Mouse (Mus musculus) hindbrain, embryonic 14.5 days (tissue): Measurements from ENCODE around the gene Naif1. TPM values are rescaled to one million over a fixed set of nuclear protein-coding genes. Genes with fewer than 3 reads are reported as not detected.
A peak's percentile ranks its signal among the peaks of the same experiment; 100 is the strongest.

Experiments used
- ATAC-seq: fragments of 200-750 bp; cut with Nextera tagmentation; 2 replicates; pipeline ENCODE4 v1.8.0; 2017; ENCODE audit warnings: moderate number of reproducible peaks, mild to moderate bottlenecking, moderate TSS enrichment, moderate library complexity; ENCODE audit not compliant: low FRiP score
- DNase-seq: peaks from one replicate; pipeline ENCODE4 v3.0.0-alpha.2; 2015; ENCODE audit warnings: low spot score
- H3K27ac ChIP-seq: fragments of 300-500 bp; sonication (generic); 2 replicates; pipeline ENCODE4 v1.5.1; 2014; ENCODE audit warnings: mild to moderate bottlenecking, moderate library complexity
- H3K27me3 ChIP-seq: fragments of 300-500 bp; sonication (generic); 2 replicates; pipeline ENCODE4 v1.6.1; 2014; ENCODE audit warnings: mild to moderate bottlenecking, low read length, mixed read lengths; ENCODE audit not compliant: control insufficient read depth, insufficient read depth
- H3K36me3 ChIP-seq: fragments of 300-500 bp; sonication (generic); replicated peaks from 2 replicates; pipeline ENCODE4 v1.6.1; 2014; ENCODE audit not compliant: control insufficient read depth, insufficient read depth
- H3K4me1 ChIP-seq: fragments of 300-500 bp; sonication (generic); replicated peaks from 2 replicates; pipeline ENCODE4 v1.6.1; 2014; ENCODE audit warnings: antibody characterized with exemption, low read length, mixed read lengths; ENCODE audit not compliant: control insufficient read depth, insufficient read depth
- H3K4me2 ChIP-seq: fragments of 300-500 bp; sonication (generic); replicated peaks from 2 replicates; pipeline ENCODE4 v1.6.1; 2014; ENCODE audit warnings: mild to moderate bottlenecking, moderate library complexity
- H3K4me3 ChIP-seq: fragments of 300-500 bp; sonication (generic); replicated peaks from 2 replicates; pipeline ENCODE4 v1.5.1; 2014; ENCODE audit warnings: mild to moderate bottlenecking, low read length
- H3K9ac ChIP-seq: fragments of 300-500 bp; sonication (generic); 2 replicates; pipeline ENCODE4 v1.6.1; 2014
- H3K9me3 ChIP-seq: fragments of 300-500 bp; sonication (generic); 2 replicates; pipeline ENCODE4 v1.6.1; 2016; ENCODE audit warnings: low read length; ENCODE audit not compliant: control insufficient read depth
- WGBS: fragments of 180-500 bp; shearing (Covaris S2); extraction: QIAGEN DNeasy Blood & Tissue Kit; methylation state at CpG from one replicate; pipeline ENCODE4 v1.1.7; 2014; 5-methylcytosine and 5-hydroxymethylcytosine counted together
- polyA plus RNA-seq: library from polyadenylated mRNA; unstranded; fragments of >200 nt; fragmentation: Nextera tagmentation; extraction: Ambion mirVana; gene quantifications from 2 replicates; pipeline ENCODE4 v1.2.1, GENCODE M21; 2014

The Naif1 gene
- polyA plus RNA-seq: 5.3 TPM in 2 replicates

DNA sequence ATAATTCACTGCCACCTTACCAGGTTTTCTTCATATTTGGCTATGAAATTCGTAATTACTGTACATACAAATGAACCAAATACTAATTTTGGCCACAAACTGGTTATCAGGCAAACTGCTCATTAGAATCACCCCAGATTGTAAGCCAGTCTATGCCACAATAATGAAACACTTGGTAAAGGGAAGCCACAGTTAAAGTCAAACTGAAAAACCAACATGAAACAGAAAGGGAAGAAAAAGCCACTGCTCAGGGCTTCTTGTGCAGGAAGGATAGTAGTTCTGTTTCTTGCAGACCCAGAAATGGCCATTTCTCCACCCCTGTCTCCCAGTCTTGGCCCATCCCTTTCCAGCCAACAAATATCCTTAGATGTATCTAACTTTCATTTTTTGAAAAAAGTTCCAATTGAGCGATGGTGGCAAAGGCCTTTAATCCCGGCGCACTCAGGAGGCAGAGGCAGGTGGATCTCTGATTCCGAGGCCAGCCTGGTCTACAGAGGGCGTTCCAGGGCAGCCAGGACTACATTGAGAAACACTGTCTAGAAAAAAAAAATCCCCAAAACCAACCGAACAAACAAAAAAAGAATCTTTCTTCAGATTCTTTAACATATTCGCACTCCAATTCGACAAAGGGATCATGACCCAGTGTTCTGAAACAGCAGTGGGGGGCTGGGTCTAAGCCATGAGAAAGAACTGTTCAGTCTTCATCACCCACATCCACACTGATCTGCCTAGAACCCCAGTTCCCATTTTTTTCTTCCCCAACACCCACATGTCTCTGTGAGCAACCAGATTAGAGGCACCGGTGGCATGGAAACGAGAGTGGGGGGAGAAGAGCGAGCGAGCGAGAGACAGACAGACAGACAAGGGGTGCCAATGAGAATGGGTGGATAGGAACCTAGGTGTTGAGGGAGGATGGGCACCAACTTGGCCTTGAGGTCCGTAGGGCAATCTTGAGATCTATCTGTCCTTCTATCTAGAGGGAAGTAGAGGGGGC is at the start of gene Naif1:
Naif1 (plus strand) TSS at position 697 of the 994 bp plus-strand sequence.
- WGBS: 81% methylated on average over 15 of the region's 15 CpGs
- Histone ChIP-seq H3K9me3 (no peaks in the 10 kb centered on the region), H3K27me3 (no peaks in the 10 kb centered on the region), H3K4me3 (peak within 1 kb of the TSS; percentile 84), H3K36me3 (no peaks in the 10 kb centered on the region), H3K27ac (peak within 1 kb of the TSS; percentile 91), H3K4me1 (peaks cover 26% of the 10 kb centered on the region), H3K9ac (peak within 1 kb of the TSS; percentile 83), H3K4me2 (peak within 1 kb of the TSS; percentile 80)
- ATAC-seq: no peak
- DNase-seq: no peak

DNA sequence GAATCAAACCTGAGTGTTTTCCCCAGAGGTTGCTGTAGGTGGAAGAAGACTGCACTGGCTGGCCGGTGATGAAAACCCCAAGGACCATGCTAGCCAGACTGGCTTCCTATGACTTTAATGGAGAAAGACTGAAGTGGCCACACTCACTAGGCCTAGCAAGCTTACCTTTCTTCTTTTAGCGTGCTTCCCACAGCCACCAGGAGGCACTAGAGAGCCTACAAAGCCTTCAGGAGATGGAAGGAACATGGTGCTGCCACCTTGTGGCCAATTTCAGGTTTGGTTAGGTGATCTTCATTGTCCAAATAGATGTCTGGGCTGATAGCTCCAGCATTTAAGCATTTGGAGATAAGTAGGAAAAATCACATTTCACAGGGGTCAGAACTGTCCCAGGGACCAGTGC is 45.6 kb upstream of the Naif1 start:
- H3K27me3 ChIP-seq: no peaks in the 10 kb centered on the region
- H3K36me3 ChIP-seq: peaks cover 35% of the 10 kb centered on the region
- H3K4me2 ChIP-seq: no peak overlapping the region
- no peaks in the 10 kb centered on the region for H3K4me1 ChIP-seq
- H3K9ac ChIP-seq: no peak overlapping the region
- no peak overlapping the region for H3K4me3 ChIP-seq
- 28% methylated on average over 2 of the region's 2 CpGs for WGBS
- 0 out of 2 replicates have a peak, but pooled peaks have one; percentile 13 for ATAC-seq
- H3K27ac ChIP-seq: no peak overlapping the region
- DNase-seq: peak; percentile 99
- no peaks in the 10 kb centered on the region for H3K9me3 ChIP-seq

DNA sequence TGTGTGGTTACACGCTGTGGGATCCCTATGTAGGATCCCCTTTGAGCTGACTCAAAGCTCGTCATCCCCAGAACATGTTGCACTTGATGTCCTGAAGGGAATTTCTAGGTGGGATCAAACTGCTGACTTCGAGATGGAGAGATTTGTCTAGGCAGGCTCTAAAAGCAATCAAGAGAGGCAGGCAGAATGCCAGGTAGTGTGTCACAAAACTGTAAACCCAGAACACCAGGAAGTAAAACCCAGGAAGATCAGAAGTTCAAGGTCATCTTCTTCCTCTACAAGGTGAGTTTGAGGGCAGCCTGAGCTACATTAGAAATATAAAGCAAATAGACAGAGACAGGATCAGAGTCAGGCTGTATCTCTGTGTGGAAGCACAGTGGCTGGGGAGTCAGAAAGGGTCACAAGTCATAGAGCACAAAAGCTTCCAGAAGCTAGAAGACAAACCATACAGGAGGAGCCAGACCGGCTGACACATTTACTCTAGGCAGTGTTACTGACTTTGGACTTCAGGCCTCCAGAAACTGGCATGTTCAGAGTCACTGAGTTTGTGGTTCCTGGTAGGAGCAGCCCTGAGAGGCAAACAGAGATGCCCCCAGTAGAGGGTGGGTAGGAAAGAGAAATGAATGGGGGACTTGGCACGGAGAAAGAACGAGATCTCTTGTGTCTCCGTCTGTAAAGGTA is 43.0 kb upstream of the Naif1 start:
- Histone ChIP-seq H3K4me3 (no peak overlapping the region), H3K36me3 (peaks cover 11% of the 10 kb centered on the region), H3K4me2 (no peak overlapping the region), H3K27me3 (no peaks in the 10 kb centered on the region), H3K9me3 (no peaks in the 10 kb centered on the region), H3K9ac (no peak overlapping the region), H3K27ac (no peak overlapping the region), H3K4me1 (no peaks in the 10 kb centered on the region)
- ATAC-seq: no peak
- DNase-seq: no peak
- WGBS: 85% methylated on average over 7 of the region's 7 CpGs

DNA sequence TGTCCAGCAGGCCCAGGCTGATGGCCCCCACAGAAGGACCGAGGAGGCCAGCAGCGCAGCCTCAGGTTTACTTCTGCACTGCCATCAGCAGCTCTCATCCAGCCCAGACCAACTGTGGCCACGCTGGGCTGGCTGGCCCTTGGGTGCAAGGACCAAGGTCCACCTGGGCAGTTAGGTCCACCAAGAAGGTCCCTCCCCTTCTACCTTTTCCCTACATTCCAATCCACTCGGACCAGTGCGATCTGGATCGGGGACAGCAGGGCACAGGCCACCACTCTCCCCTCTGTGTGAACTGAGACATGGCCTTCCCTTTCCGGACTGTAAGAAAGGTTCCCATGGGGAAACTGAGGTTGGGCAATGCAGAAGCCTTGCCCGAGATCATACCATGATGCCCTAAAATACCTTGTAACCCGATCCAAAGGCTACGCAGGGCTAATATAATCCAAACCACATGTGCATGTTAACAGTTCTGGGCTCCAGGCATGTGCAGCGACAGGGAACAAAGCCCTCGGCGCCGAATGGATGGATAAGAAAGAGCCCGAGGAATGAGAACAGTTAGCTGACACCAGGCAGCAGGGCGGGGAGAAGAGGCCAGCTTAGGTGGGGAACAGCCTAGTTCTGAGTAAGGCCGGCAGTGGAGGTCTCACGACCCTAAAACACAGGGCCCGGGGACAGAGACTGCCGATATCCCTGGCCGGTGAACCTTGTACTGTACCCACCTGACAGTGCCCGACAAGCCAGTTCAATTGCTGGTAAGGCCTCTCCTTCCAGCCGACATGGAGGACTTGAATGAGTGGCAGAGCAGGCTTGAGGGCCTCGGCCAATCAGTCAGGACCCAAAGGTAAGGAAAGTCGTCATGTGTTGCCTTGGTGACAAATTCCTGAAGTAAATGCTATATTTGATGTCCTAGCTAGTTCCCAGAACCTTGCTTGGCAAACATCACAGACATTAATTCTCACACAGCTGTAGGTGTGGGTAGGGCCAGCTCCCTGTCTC is 41.5 kb upstream of the Naif1 start:
- Histone ChIP-seq H3K9ac (no peak overlapping the region), H3K4me1 (no peaks in the 10 kb centered on the region), H3K27me3 (no peaks in the 10 kb centered on the region), H3K4me2 (no peak overlapping the region), H3K27ac (no peak overlapping the region), H3K4me3 (no peak overlapping the region), H3K9me3 (no peaks in the 10 kb centered on the region), H3K36me3 (peaks cover under 1% of the 10 kb centered on the region; the same call in 1 of the 2 replicates)
- 76% methylated on average over 25 of the region's 25 CpGs for WGBS
- no peak for DNase-seq
- ATAC-seq: no peak

DNA sequence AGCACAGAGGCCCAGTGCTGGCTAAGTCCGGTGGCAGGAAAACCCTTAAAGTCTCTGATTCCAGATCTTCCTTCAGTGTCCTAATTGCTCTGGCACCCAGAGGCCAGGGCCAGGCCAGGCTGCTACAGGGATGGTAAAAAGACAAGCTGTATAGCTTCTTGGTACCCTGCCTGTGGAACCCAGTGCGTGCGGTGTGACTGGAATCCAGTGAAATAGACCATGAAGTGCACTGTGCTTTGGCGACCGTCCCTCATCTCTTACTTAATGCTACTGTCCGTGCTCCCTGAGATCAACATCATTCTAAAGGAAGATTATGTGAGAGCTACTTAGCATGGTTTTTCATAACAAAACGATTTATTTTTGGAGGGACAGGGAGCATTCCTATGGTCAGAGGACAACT is 38.9 kb upstream of the Naif1 start:
- ATAC-seq: no peak
- Histone ChIP-seq H3K4me2 (no peak overlapping the region), H3K4me1 (no peaks in the 10 kb centered on the region), H3K36me3 (peaks cover 26% of the 10 kb centered on the region), H3K9ac (no peak overlapping the region), H3K27me3 (no peaks in the 10 kb centered on the region), H3K27ac (no peak overlapping the region), H3K9me3 (no peaks in the 10 kb centered on the region), H3K4me3 (no peak overlapping the region)
- 85% methylated on average over 7 of the region's 7 CpGs for WGBS
- no peak for DNase-seq

DNA sequence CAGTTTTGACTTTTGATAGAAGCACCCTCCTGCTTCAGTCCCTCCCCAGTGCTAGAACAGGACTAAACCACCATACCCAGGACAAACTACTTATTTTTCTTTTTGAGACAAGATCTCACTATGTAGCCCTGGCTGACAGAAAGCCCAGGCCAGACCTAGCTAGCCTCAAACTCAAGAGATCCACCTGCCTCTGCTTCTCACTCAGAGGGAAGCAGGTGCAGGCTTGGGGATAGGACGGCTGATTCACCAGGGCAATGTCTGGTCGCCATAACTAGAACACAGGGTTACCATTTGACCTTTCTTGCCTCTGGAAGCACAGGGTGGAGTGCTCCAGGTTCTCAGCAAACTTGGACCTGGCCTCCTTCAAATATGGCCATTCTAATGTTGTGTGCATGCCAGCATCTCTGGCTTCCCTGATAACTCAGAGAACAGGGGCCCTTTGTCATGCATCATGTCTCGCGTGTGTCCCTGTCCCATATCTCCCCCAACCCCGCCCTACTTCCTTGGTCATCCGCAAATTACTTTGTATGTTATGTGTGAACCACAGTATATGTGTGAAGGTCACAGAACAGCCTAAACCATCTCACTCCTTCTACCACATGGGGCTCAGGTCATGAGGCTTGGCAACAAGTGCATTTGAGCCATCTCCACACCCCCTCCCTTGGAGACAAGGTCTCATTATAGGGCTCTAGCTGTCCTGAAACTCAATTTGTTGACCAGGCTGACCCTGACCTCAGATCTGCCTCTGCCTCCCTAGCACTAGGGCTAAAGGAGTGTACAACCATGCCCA is 37.3 kb upstream of the Naif1 start:
- H3K4me1 ChIP-seq: no peaks in the 10 kb centered on the region
- H3K4me3 ChIP-seq: no peak overlapping the region
- no peak overlapping the region for H3K9ac ChIP-seq
- no peak for ATAC-seq
- no peak for DNase-seq
- H3K27me3 ChIP-seq: no peaks in the 10 kb centered on the region
- WGBS: 93% methylated on average over 6 of the region's 6 CpGs
- H3K27ac ChIP-seq: no peak overlapping the region
- peaks cover 41% of the 10 kb centered on the region for H3K36me3 ChIP-seq
- no peak overlapping the region for H3K4me2 ChIP-seq
- H3K9me3 ChIP-seq: no peaks in the 10 kb centered on the region

DNA sequence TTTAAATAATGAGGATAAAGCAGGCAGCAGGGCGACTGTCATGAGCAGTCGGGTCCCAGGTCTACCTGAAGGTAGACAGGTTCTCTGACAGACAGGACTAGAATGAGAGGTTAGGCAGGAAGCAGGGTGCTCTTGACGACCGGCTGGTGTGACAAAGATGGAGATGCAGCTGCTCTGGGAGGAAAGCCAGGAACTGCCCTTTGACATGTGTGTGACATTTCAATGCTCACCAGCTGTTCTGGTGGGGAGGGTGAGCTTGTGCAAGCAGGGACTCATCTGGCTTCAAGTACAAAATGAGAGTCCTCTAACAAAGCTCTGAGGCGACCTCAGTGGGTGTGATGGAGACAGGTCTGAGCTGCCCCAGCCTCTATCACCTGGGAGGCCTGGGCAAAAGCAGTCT is 36.3 kb upstream of the Naif1 start:
- no peak overlapping the region for H3K9ac ChIP-seq
- H3K27ac ChIP-seq: no peak overlapping the region
- peaks cover 51% of the 10 kb centered on the region for H3K36me3 ChIP-seq
- no peak for DNase-seq
- H3K9me3 ChIP-seq: no peaks in the 10 kb centered on the region
- H3K4me2 ChIP-seq: no peak overlapping the region
- no peak for ATAC-seq
- 68% methylated on average over 5 of the region's 5 CpGs for WGBS
- H3K27me3 ChIP-seq: no peaks in the 10 kb centered on the region
- H3K4me1 ChIP-seq: no peaks in the 10 kb centered on the region
- H3K4me3 ChIP-seq: no peak overlapping the region

DNA sequence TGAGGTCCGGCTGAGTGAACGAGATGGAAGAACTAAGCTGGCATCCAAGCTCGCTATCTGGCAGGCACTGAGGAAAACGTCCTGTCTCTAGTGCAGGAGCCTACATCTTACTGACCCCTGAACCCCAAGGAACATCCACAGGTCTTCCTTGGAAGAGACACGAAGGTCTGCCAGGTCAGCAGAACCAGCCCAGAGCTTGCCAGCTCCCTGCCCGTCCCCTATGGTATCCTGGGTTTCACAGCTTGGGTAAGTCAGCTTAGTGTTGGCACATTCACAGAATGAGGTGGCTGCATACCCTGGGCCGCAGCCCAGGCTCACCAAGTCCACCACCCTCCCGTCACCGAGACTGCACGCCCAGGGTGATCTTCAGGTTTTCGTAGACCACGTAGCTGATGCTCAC is 34.5 kb upstream of the Naif1 start:
- Histone ChIP-seq H3K4me1 (no peaks in the 10 kb centered on the region), H3K9me3 (no peaks in the 10 kb centered on the region), H3K27ac (no peak overlapping the region), H3K27me3 (no peaks in the 10 kb centered on the region), H3K36me3 (peaks cover 70% of the 10 kb centered on the region), H3K4me3 (no peak overlapping the region), H3K9ac (no peak overlapping the region), H3K4me2 (no peak overlapping the region)
- 91% methylated on average over 12 of the region's 12 CpGs for WGBS
- DNase-seq (no peak), ATAC-seq (no peak)
